Mouse (Mus musculus) small intestine, adult 2 months (tissue): ENCODE measurements around the gene Rasgef1b.

ENCODE experiments used
- CTCF ChIP-seq: fragments of 200-500 bp; IDR thresholded peaks from 2 replicates; pipeline ENCODE4 v1.5.1; 2012; ENCODE audit warnings: low read depth, mild to moderate bottlenecking, control low read depth, inconsistent platforms, low read length, moderate library complexity, mixed read lengths; ENCODE audit not compliant: insufficient replicate concordance, insufficient read length; ENCODE audit errors: extremely low read depth
- POLR2A ChIP-seq: fragments of 200-500 bp; IDR thresholded peaks from 2 replicates; pipeline ENCODE4 v1.6.1; 2012; ENCODE audit warnings: low read depth, mild to moderate bottlenecking, control low read depth, inconsistent platforms, low read length, moderate library complexity

GRCm38 (mm10) chr5:99689909-99690308 is 39.0 kb downstream of the Rasgef1b start:
- TF ChIP-seq CTCF (no peak), POLR2A (no peak)
